Mouse (Mus musculus) E14TG2a.4 (cell line): ENCODE results near the gene Pacrg.

Source experiments
- H3K27me3 ChIP-seq: 2 replicates; pipeline ENCODE4 v1.6.1; 2014; ENCODE audit warnings: low read length, control low read depth; ENCODE audit not compliant: insufficient read depth
- H3K36me3 ChIP-seq: 2 replicates; pipeline ENCODE4 v1.6.1; 2014; ENCODE audit warnings: low read length, control low read depth; ENCODE audit not compliant: insufficient read depth
- H3K4me1 ChIP-seq: replicated peaks from 2 replicates; pipeline ENCODE4 v1.6.1; 2014; ENCODE audit warnings: low read depth, low read length, control low read depth
- H3K4me3 ChIP-seq: replicated peaks from 2 replicates; pipeline ENCODE4 v1.5.1; 2014; ENCODE audit warnings: mild to moderate bottlenecking, low read length
- H3K9me3 ChIP-seq: 2 replicates; pipeline ENCODE4 v1.6.1; 2014; ENCODE audit warnings: low read length, control low read depth
- CTCF ChIP-seq: conservative IDR thresholded peaks from 2 replicates; pipeline ENCODE4 v1.5.1; 2014; ENCODE audit warnings: low read length
- NANOG ChIP-seq: IDR thresholded peaks from 2 replicates; pipeline ENCODE4 v1.6.1; 2014; ENCODE audit warnings: borderline replicate concordance, low read length, mixed read lengths
- POU5F1 ChIP-seq: IDR thresholded peaks from 2 replicates; pipeline ENCODE4 v1.6.1; 2014; ENCODE audit warnings: low read length, borderline replicate concordance

Pacrg gene

GRCm38 (mm10) chr17:10463626-10464025 lies 376.5 kb downstream of the Pacrg start:
- H3K4me3 ChIP-seq: no peak overlapping the region
- no peaks in the 10 kb centered on the region for H3K27me3 ChIP-seq
- no peaks in the 10 kb centered on the region for H3K36me3 ChIP-seq
- no peaks in the 10 kb centered on the region for H3K9me3 ChIP-seq
- TF ChIP-seq POU5F1: no peak
- TF ChIP-seq CTCF: no peak
- no peak for TF ChIP-seq NANOG
- H3K4me1 ChIP-seq: peaks cover 16% of the 10 kb centered on the region

GRCm38 (mm10) chr17:10460916-10461315 lies 379.2 kb downstream of the Pacrg start:
- TF ChIP-seq POU5F1 (no peak), CTCF (no peak), NANOG (no peak)
- H3K4me3 ChIP-seq: no peak overlapping the region
- peaks cover 17% of the 10 kb centered on the region for H3K4me1 ChIP-seq
- no peaks in the 10 kb centered on the region for H3K36me3 ChIP-seq
- no peaks in the 10 kb centered on the region for H3K9me3 ChIP-seq
- no peaks in the 10 kb centered on the region for H3K27me3 ChIP-seq

GRCm38 (mm10) chr17:10458743-10459142 lies 381.4 kb downstream of the Pacrg start:
- Histone ChIP-seq H3K27me3 (no peaks in the 10 kb centered on the region), H3K9me3 (no peaks in the 10 kb centered on the region), H3K4me1 (peaks cover 6% of the 10 kb centered on the region; the same call in 1 of the 2 replicates), H3K36me3 (no peaks in the 10 kb centered on the region), H3K4me3 (no peak overlapping the region)
- TF ChIP-seq CTCF (no peak), POU5F1 (no peak), NANOG (no peak)

- H3K4me3 ChIP-seq: no peak overlapping the region
- TF ChIP-seq POU5F1: no peak
- no peak for TF ChIP-seq CTCF
- TF ChIP-seq NANOG: no peak
Measured at GRCm38 (mm10) chr17:10456409-10456808, 383.7 kb downstream of the Pacrg start.

GRCm38 (mm10) chr17:10455961-10456360 lies 384.1 kb downstream of the Pacrg start:
- no peaks in the 10 kb centered on the region for H3K36me3 ChIP-seq
- H3K9me3 ChIP-seq: no peaks in the 10 kb centered on the region
- peaks cover 17% of the 10 kb centered on the region for H3K4me1 ChIP-seq
- no peak for TF ChIP-seq NANOG
- no peak for TF ChIP-seq POU5F1
- TF ChIP-seq CTCF: no peak
- no peaks in the 10 kb centered on the region for H3K27me3 ChIP-seq
- no peak overlapping the region for H3K4me3 ChIP-seq

More at GRCm38 (mm10) chr17:10456409-10456808, 383.7 kb downstream of the Pacrg start:
- Histone ChIP-seq H3K36me3 (no peaks in the 10 kb centered on the region), H3K4me1 (peaks cover 14% of the 10 kb centered on the region), H3K27me3 (no peaks in the 10 kb centered on the region), H3K9me3 (no peaks in the 10 kb centered on the region)

- Histone ChIP-seq H3K4me3 (no peak overlapping the region), H3K4me1 (peaks cover 28% of the 10 kb centered on the region), H3K27me3 (no peaks in the 10 kb centered on the region), H3K9me3 (no peaks in the 10 kb centered on the region), H3K36me3 (no peaks in the 10 kb centered on the region)
- TF ChIP-seq POU5F1 (no peak), NANOG (no peak), CTCF (no peak)
Measured at GRCm38 (mm10) chr17:10454406-10454805, 385.7 kb downstream of the Pacrg start.

GRCm38 (mm10) chr17:10452801-10453200 lies 387.3 kb downstream of the Pacrg start:
- H3K27me3 ChIP-seq: no peaks in the 10 kb centered on the region
- TF ChIP-seq CTCF: no peak
- TF ChIP-seq NANOG: no peak
- TF ChIP-seq POU5F1: no peak
- no peaks in the 10 kb centered on the region for H3K36me3 ChIP-seq
- peaks cover 45% of the 10 kb centered on the region for H3K4me1 ChIP-seq
- H3K4me3 ChIP-seq: no peak overlapping the region
- H3K9me3 ChIP-seq: no peaks in the 10 kb centered on the region

GRCm38 (mm10) chr17:10451306-10452077 lies 388.6 kb downstream of the Pacrg start:
- no peak overlapping the region for H3K4me3 ChIP-seq
- no peak for TF ChIP-seq CTCF
- TF ChIP-seq NANOG: no peak
- TF ChIP-seq POU5F1: no peak
- no peaks in the 10 kb centered on the region for H3K27me3 ChIP-seq
- H3K4me1 ChIP-seq: peaks cover 50% of the 10 kb centered on the region
- H3K36me3 ChIP-seq: no peaks in the 10 kb centered on the region
- no peaks in the 10 kb centered on the region for H3K9me3 ChIP-seq

GRCm38 (mm10) chr17:10449800-10450299 lies 390.3 kb downstream of the Pacrg start:
- Histone ChIP-seq H3K36me3 (no peaks in the 10 kb centered on the region), H3K4me3 (peak overlapping the region; percentile 58), H3K27me3 (no peaks in the 10 kb centered on the region), H3K4me1 (peaks cover 50% of the 10 kb centered on the region), H3K9me3 (no peaks in the 10 kb centered on the region)
- TF ChIP-seq POU5F1 (no peak), CTCF (no peak), NANOG (no peak)
